Mouse (Mus musculus): ENCODE measurements around the gene Tpbg. TPM values are rescaled to one million over a fixed set of nuclear protein-coding genes. Genes with fewer than 3 reads are reported as not detected.
A peak's percentile ranks its signal among the peaks of the same experiment; 100 is the strongest.
"Not testable (repeated sequence)": the region's sequence is repeated elsewhere in the genome, so short reads cannot be mapped to it uniquely, and the experiment has no call there.

Tpbg gene
- polyA plus RNA-seq (2016; fragmentation: Nextera tagmentation; extraction: Ambion mirVana), result 18.9 and 28.8 TPM in 2 replicates

DNA sequence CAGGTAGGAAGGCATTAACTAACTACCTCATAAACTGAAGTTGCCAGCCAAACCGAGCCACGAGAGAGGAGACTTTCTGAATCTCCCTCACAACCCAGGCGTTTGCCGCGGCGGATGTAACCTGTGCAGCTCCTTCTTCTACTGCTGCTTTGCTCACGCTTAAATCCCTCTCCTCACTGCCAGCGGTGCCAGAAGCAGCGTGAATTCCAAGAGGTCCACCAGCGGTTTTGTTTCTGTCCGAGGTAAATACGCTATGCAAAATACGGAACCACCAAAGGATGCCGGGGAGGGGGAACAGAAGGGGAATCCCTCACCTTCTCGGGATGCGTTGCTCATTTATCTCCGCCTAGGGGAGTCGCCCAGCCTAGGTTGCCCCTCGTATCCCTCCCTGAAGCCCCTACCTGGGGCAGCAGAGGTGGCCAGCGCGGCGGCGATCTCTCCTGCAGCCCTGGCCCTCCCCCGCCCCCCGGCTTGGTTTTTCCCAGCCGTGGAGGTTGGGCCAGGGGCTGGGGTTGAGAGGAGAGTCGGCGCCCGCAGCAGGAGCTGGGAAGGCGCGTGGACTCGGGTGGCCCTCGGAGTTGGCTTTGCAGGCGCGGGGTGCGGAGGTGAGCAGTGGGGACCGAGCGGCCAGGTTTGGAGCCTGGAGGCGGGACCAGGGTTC lies at the start of gene Tpbg:
TSS of gene Tpbg (plus strand) at position 30 of the 661 bp plus-strand sequence.
- ATAC-seq (ENCODE audit: low FRiP score), result peak; percentile 85
- Histone ChIP-seq H3K27ac (peak within 1 kb of the TSS; percentile 78), H3K4me3 (replicated peaks) (peak within 1 kb of the TSS; percentile 61), H3K4me1 (peaks cover 15% of the 10 kb centered on the region), H3K4me2 (peak within 1 kb of the TSS; percentile 95), H3K9me3 (no peaks in the 10 kb centered on the region), H3K36me3 (replicated peaks) (no peaks in the 10 kb centered on the region; the same call in 1 of the 2 replicates), H3K9ac (peak within 1 kb of the TSS; percentile 82), H3K27me3 (peaks cover 8% of the 10 kb centered on the region; the same call in 1 of the 2 replicates)
- WGBS, result under 1% methylated on average over 39 of the region's 39 CpGs

DNA sequence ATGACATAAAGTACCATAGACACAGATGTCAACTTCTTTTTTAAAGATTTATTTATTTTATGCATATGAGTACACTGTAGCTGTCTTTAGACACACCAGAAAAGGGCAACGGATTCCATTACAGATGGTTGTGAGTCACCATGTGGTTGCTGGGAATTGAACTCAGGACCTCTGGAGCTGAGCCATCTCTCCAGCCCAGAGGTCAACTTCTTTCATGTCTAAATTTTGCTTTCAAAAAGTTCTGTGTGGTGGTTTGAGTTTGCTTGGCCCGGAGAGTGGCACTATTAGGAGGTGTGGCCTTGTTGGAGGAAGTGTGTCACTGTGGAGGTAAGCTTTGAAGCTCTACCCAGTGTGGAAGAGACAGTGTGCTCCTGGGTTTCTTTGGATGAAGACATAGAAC lies 40.2 kb upstream of the Tpbg start:
- 85% methylated on average over 2 of the region's 2 CpGs for WGBS
- H3K36me3 ChIP-seq (replicated peaks); H3K9ac ChIP-seq; H3K27me3 ChIP-seq; H3K9me3 ChIP-seq; H3K4me2 ChIP-seq; H3K4me3 ChIP-seq (replicated peaks); H3K4me1 ChIP-seq; ATAC-seq (ENCODE audit: low FRiP score); H3K27ac ChIP-seq: not testable (repeated sequence)

DNA sequence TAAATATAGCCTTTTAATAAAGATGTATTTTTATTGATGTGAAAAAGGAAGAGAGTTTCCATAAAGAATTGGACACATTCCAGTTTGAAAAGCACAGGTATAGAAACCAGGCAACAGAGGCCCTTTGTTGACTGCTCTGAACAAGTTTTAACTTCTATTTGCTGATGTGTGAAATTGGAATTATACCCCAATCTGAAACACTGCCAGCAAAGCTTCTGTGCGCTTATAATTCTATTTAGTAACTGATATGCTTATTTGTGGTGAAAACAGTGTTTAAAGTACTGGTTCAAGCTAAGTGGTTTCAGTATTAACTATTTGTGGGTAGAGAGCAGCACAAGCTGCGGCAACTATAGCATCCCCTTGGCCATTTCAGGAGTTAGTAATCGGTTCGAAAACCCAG lies 39.6 kb upstream of the Tpbg start:
- Histone ChIP-seq H3K4me2 (no peak overlapping the region), H3K4me3 (replicated peaks) (no peak overlapping the region), H3K4me1 (no peaks in the 10 kb centered on the region), H3K27me3 (no peaks in the 10 kb centered on the region), H3K9ac (no peak overlapping the region), H3K9me3 (no peaks in the 10 kb centered on the region), H3K27ac (no peak overlapping the region), H3K36me3 (replicated peaks) (no peaks in the 10 kb centered on the region)
- no peak for ATAC-seq (ENCODE audit: low FRiP score)
- 90% methylated on average over 4 of the region's 4 CpGs for WGBS

DNA sequence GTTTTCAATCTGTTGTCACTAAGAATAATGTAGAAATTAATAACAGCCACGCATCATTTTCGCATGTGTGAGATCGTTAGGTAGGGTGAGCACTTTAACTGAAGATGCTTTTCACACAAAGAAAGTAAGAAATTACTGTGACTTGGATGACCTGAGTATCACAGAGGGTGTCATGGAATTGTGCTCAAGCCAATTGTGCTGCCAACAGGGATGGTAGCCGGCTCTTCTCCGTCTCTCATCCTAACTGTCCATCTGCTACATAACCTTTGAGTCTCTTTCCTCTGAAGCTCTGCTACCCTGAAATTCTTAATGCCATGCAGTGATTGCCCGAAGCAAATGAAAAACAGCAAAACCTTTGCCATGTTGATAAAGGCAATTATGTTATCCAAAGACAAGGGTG lies 35.8 kb upstream of the Tpbg start:
- Histone ChIP-seq H3K27ac (no peak overlapping the region), H3K4me1 (no peaks in the 10 kb centered on the region), H3K9ac (no peak overlapping the region), H3K9me3 (no peaks in the 10 kb centered on the region), H3K36me3 (replicated peaks) (no peaks in the 10 kb centered on the region), H3K4me2 (no peak overlapping the region), H3K27me3 (no peaks in the 10 kb centered on the region), H3K4me3 (replicated peaks) (no peak overlapping the region)
- 84% methylated on average over 6 of the region's 6 CpGs for WGBS
- no peak for ATAC-seq (ENCODE audit: low FRiP score)

DNA sequence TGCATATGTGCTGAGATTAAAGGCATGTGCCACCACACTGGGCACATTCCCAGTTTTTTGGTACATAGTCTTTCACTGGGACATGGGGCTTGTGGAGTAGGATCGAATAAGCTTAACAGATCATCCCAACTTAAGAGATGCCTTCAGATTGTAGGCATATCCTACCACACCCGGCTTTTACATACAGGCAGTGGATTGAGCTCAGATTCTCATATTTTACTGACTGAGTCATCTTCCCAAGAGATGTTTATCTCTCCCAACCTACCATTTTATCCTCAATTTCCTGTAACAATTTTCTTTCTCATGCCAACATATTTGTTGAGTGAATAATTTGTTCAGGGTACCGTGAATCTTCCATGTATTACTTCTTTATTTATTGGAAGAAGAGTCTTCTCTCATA lies 32.9 kb upstream of the Tpbg start:
- Histone ChIP-seq H3K27me3 (no peaks in the 10 kb centered on the region), H3K4me2 (no peak overlapping the region), H3K4me1 (no peaks in the 10 kb centered on the region), H3K36me3 (replicated peaks) (no peaks in the 10 kb centered on the region), H3K9ac (no peak overlapping the region), H3K9me3 (no peaks in the 10 kb centered on the region), H3K4me3 (replicated peaks) (no peak overlapping the region), H3K27ac (no peak overlapping the region)
- ATAC-seq (ENCODE audit: low FRiP score), result no peak
- 88% methylated on average over 3 of the region's 3 CpGs for whole genome bisulfite sequencing

DNA sequence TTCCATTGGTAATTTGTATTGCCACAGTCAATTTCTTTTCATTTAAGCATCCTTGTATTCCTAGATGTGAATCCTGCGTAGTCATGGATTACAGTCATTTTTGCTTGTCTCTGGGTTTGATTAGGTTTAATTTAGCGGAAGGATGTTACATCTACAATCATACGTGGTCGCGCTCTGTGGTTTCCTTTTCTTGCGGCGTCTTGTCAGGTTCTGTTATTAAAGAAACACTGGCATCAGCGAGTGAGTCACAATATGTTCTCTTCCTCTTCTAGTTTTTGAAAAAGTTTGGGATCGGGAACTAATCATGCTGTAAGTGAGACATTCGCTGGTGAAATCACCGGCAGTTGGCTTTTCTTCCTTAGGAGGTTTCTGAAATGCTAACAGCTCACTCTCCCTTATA lies 21.4 kb upstream of the Tpbg start:
- H3K36me3 ChIP-seq (replicated peaks), result no peaks in the 10 kb centered on the region
- H3K27ac ChIP-seq, result no peak overlapping the region
- WGBS, result 90% methylated on average over 11 of the region's 11 CpGs
- ATAC-seq (ENCODE audit: low FRiP score), result no peak
- no peaks in the 10 kb centered on the region for H3K9me3 ChIP-seq
- no peak overlapping the region for H3K4me3 ChIP-seq (replicated peaks)
- no peaks in the 10 kb centered on the region for H3K4me1 ChIP-seq
- H3K4me2 ChIP-seq, result no peak overlapping the region
- no peak overlapping the region for H3K9ac ChIP-seq
- no peaks in the 10 kb centered on the region for H3K27me3 ChIP-seq

DNA sequence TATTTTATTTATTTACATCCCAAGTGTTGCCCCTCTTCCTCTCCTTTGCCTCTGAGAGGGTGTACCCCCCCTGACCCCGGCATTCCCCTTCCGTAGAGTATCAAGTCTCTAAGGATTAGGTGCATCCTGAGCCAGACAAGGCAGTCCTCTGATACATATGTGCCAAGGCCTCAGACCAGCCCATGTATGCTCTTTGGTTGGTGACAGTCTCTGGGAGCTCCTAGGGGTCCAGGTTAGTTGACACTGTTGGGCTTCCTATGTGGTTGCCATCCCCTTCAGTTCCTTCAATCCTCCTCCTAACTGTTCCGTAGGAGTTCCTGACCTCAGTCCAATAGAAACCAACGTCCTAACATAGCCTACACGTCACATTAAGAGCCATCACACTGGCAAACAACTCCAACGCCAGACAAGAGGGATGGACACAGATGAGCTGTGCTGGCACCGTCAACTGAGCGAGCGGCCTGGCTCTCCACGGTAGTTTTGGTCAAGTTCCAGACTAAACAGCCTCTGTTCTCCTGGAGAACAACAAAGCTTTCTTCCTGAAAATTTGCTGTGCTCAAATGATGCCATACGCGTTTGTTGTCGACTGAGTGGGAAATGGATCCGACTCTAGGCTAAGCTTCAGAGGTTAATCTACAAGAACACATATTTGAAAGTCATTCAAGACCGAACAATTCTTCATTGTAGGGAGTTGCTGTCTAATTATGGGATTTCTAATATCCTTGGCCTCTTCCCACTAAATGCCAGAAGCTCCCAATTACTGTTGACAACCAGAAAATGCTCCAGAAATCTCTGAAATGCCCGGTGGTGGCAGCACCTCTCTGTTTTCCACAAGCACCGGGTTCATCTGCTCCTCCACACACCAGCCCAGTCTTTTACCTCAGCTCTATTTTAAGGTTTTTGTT lies 6.4 kb upstream of the Tpbg start:
- Histone ChIP-seq H3K36me3 (replicated peaks) (no peaks in the 10 kb centered on the region), H3K4me3 (replicated peaks) (no peak overlapping the region), H3K9me3 (no peaks in the 10 kb centered on the region), H3K4me2 (no peak overlapping the region), H3K27me3 (0 out of 2 replicates have a peak, but pooled peaks cover 3% of the 10 kb centered on the region), H3K9ac (no peak overlapping the region), H3K4me1 (no peaks in the 10 kb centered on the region), H3K27ac (no peak overlapping the region)
- 89% methylated on average over 17 of the region's 17 CpGs for WGBS
- ATAC-seq (ENCODE audit: low FRiP score), result no peak

DNA sequence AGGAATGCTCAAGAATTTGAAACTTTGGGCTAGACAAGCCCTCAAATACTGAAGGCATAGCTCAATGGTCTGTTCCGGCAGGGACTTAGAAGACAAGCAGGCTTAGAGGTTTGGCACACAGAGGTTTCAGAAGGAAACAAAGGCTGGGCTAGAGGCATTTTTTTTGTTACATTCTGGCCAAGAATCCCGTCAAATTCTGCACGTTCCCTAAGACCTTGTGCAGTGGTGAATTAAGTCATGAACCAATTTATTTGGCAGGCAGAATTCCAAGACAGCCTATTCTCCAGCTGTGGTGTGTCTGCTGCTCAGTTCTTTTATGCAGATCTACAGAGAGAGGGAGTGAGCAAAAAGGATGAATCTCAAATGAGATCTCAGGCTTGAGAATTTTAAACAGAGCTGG lies 2.6 kb upstream of the Tpbg start:
- Histone ChIP-seq H3K27me3 (peaks cover 5% of the 10 kb centered on the region; the same call in 1 of the 2 replicates), H3K9ac (no peak overlapping the region), H3K36me3 (replicated peaks) (no peaks in the 10 kb centered on the region), H3K4me3 (replicated peaks) (no peak overlapping the region), H3K4me1 (peaks cover 6% of the 10 kb centered on the region), H3K4me2 (no peak overlapping the region), H3K9me3 (no peaks in the 10 kb centered on the region), H3K27ac (no peak overlapping the region)
- WGBS, result 18% methylated on average over 3 of the region's 3 CpGs
- no peak for ATAC-seq (ENCODE audit: low FRiP score)

DNA sequence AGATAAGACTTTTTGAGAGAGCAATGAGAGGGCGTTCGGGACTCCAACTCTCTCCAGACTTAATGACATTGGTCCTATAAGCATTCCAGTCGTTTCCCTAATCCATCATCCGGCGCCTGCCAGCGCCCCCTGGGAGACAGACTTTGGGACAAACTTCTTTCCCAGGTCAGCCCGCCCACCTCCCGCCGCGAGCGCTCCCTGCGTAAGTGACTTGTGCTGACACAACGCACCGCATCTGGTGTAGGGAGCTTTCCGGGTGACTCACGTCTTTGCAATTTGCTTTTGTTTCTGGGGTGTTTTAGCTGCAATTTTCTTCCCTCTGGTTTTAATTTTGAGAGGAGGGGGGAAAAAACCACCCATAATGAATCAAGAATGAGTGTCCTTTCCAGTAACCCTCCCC lies 289 bp upstream of the Tpbg start:
- under 1% methylated on average over 16 of the region's 16 CpGs for WGBS
- no peaks in the 10 kb centered on the region for H3K36me3 ChIP-seq (replicated peaks)
- peak overlapping the region; percentile 95 for H3K4me2 ChIP-seq
- H3K27me3 ChIP-seq, result peaks cover 8% of the 10 kb centered on the region; the same call in 1 of the 2 replicates
- H3K4me1 ChIP-seq, result peaks cover 15% of the 10 kb centered on the region
- H3K9me3 ChIP-seq, result no peaks in the 10 kb centered on the region
- peak overlapping the region; percentile 78; the same call in 1 of the 2 replicates for H3K27ac ChIP-seq
- H3K9ac ChIP-seq, result peak overlapping the region; percentile 82; the same call in 1 of the 2 replicates
- no peak for ATAC-seq (ENCODE audit: low FRiP score)
- H3K4me3 ChIP-seq (replicated peaks), result peak overlapping the region; percentile 61

DNA sequence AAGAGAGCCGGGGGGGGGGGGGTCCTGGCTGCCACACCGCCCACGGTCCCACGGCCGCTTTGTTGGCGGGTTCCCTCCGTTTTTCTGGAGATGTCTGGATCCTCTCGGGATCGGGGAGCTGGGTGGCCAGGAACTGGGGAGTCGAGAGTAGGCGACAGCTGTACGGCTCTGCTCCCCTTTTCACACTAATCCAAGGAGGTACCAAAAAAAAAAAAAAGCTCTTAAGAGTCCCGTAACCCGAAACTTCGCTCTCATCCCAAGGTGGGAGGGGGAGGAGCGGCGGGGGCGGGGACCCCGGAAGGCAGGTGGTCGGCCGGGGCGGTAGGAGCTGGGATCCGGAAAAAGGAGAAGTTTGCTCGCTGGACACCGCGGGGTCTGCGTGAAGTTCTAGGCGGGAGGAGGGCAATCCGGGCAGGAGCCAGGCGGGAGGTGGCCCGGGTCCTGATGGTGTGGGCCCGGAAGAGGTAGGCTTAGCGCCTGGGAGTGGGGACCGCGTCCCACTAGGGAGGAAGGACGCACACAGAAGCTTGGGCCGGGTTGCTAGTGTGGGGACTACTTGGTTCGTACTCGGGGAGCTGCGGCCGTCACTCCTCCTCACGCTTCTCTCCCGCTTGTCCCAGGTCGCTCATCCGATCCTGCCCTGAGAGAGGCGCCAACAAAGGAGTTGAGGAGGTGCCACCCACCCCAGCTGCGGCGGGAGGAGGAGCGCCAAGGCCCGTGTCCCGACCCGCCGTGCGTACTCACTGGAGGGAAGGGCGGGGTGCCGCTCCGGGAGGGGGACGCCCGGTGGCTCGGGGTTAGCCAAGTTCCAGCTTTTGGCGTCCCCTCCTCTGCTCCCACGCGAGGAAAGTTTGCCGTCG lies 1.1 kb downstream of the Tpbg start:
- peak overlapping the region; percentile 61 for H3K4me3 ChIP-seq (replicated peaks)
- ATAC-seq (ENCODE audit: low FRiP score), result peak; percentile 77
- H3K27me3 ChIP-seq, result peaks cover 8% of the 10 kb centered on the region; the same call in 1 of the 2 replicates
- peak overlapping the region; percentile 78 for H3K27ac ChIP-seq
- peak overlapping the region; percentile 82 for H3K9ac ChIP-seq
- no peaks in the 10 kb centered on the region for H3K9me3 ChIP-seq
- H3K4me1 ChIP-seq, result peaks cover 15% of the 10 kb centered on the region
- peaks cover 4% of the 10 kb centered on the region for H3K36me3 ChIP-seq (replicated peaks)
- peak overlapping the region; percentile 95 for H3K4me2 ChIP-seq
- under 1% methylated on average over 63 of the region's 65 CpGs for WGBS

DNA sequence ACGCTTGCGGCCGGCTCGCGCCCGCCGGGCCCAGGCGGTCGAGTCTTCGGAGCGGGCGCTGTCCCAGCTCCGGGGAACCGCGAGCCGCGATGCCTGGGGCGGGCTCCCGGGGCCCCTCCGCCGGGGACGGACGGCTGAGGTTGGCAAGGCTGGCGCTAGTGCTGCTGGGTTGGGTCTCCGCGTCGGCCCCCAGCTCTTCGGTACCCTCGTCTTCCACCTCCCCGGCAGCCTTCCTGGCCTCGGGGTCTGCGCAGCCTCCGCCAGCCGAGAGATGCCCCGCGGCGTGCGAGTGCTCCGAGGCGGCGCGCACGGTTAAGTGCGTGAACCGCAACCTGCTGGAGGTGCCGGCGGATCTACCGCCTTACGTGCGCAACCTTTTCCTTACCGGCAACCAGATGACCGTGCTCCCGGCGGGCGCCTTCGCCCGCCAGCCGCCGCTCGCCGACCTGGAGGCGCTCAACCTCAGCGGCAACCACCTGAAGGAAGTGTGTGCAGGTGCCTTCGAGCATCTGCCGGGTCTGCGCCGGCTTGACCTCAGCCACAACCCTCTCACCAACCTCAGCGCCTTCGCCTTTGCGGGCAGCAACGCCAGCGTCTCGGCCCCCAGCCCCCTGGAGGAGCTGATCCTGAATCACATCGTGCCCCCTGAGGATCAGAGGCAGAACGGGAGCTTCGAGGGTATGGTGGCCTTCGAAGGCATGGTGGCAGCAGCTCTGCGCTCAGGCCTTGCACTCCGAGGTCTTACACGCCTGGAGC lies 1.9 kb downstream of the Tpbg start:
- H3K36me3 ChIP-seq (replicated peaks), result peaks cover 6% of the 10 kb centered on the region
- peak; percentile 47 for ATAC-seq (ENCODE audit: low FRiP score)
- 3% methylated on average over 79 of the region's 80 CpGs for WGBS
- peak overlapping the region; percentile 78 for H3K27ac ChIP-seq
- no peaks in the 10 kb centered on the region for H3K9me3 ChIP-seq
- H3K4me2 ChIP-seq, result peak overlapping the region; percentile 95
- peaks cover 15% of the 10 kb centered on the region for H3K4me1 ChIP-seq
- H3K9ac ChIP-seq, result peak overlapping the region; percentile 82
- peaks cover 8% of the 10 kb centered on the region; the same call in 1 of the 2 replicates for H3K27me3 ChIP-seq
- peak overlapping the region; percentile 61 for H3K4me3 ChIP-seq (replicated peaks)
